Mouse (Mus musculus) heart, adult 2 months (tissue): ENCODE measurements around the gene Dab1.

Source experiments
- EP300 ChIP-seq: fragments of 200-500 bp; IDR thresholded peaks from 2 replicates; pipeline ENCODE4 v1.6.1; 2011; ENCODE audit warnings: low read depth, low read length, control low read depth; ENCODE audit not compliant: insufficient read depth
- POLR2A ChIP-seq: fragments of 200-500 bp; IDR thresholded peaks from 2 replicates; pipeline ENCODE4 v1.6.1; 2011; ENCODE audit warnings: mild to moderate bottlenecking, low read depth, low read length, control low read depth; ENCODE audit not compliant: insufficient read depth

DNA sequence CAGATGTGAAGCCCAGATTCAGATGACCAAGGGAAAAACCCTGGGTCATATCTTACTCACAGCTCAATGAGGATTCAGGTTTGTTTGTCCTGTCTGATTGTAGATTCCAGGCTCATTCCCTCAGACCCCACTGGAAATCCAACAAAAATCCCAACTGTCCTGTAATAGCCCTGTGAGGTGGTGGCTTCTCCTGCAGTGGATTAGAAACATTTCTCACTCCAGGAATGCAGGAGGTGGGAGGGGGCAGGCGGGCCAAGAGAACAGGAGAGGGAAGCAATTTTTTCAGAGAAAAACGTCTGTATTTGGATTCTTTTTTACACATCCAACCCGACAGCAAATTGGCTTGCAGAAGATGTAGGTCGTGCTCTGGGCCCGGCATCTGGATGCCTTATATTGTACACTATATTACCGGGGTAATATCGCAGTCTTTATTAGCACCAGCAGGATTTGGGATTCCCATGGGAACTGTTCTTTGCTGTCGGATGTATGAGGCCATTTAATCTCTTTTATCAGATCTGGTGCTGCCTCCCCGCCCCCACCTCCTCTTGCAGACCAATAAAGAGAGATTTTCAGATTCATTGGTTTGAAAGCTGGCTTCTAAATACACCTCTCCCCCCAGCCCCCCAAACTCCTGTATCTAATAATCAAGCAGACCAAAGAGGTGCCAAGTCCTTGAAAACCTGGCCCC lies 29.2 kb downstream of the Dab1 start:
- TF ChIP-seq EP300 (no peak), POLR2A (no peak)
